Mouse (Mus musculus): Measurements from ENCODE around the gene Pnp. TPM values are rescaled to one million over a fixed set of nuclear protein-coding genes. Genes with fewer than 3 reads are reported as not detected.
"Not testable (repeated sequence)": the region's sequence is repeated elsewhere in the genome, so short reads cannot be mapped to it uniquely, and the experiment has no call there.

Pnp gene
- polyA plus RNA-seq, 1 experiment from 2014 or later, result 48.8 TPM

GRCm38 (mm10) chr14:50981207-50981606 is 50.3 kb downstream of the Pnp start:
- 41% methylated on average over 2 of the region's 2 CpGs for WGBS
- Histone ChIP-seq H3K4me3 (no peak overlapping the region), H3K9ac (no peak overlapping the region), H3K4me2 (replicated peaks) (no peak overlapping the region), H3K27ac (no peak overlapping the region), H3K4me1 (peaks cover 8% of the 10 kb centered on the region; the same call in 1 of the 2 replicates), H3K36me3 (no peaks in the 10 kb centered on the region), H3K9me3 (no peaks in the 10 kb centered on the region), H3K27me3 (no peaks in the 10 kb centered on the region)
- no peak for ATAC-seq (ENCODE audit: insufficient number of reproducible peaks, insufficient read depth, low FRiP score, low TSS enrichment)

DNA sequence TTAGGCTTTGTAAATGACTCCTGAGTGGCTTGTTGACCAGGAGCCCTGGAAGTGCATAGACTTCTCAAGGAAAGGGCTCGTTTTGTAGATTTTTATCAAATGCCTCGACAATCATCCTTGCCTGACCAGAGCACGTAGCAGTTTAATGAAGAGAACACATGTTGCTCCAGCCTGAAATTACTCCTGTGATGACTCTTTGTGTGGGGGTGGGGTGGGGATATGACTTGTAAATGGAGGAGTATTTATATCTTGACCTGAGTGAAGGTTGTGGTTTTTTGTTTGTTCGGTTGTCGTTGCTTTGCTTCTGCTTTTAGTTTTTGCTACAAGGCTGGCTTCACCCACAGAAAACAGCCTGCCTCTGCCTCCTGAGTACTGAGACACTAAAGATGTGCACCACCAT is 51.0 kb downstream of the Pnp start:
- no peak for ATAC-seq (ENCODE audit: insufficient number of reproducible peaks, insufficient read depth, low FRiP score, low TSS enrichment)
- Histone ChIP-seq H3K4me3 (no peak overlapping the region), H3K36me3 (no peaks in the 10 kb centered on the region), H3K9ac (no peak overlapping the region), H3K9me3 (no peaks in the 10 kb centered on the region), H3K27ac (no peak overlapping the region), H3K4me1 (peaks cover 2% of the 10 kb centered on the region; the same call in 1 of the 2 replicates), H3K4me2 (replicated peaks) (no peak overlapping the region), H3K27me3 (no peaks in the 10 kb centered on the region)
- 79% methylated on average over 5 of the region's 5 CpGs for WGBS

- no peak for ATAC-seq (ENCODE audit: insufficient number of reproducible peaks, insufficient read depth, low FRiP score, low TSS enrichment)
- H3K9ac ChIP-seq, result no peak overlapping the region
Observed at GRCm38 (mm10) chr14:50987668-50988067, 56.8 kb downstream of the Pnp start.

DNA sequence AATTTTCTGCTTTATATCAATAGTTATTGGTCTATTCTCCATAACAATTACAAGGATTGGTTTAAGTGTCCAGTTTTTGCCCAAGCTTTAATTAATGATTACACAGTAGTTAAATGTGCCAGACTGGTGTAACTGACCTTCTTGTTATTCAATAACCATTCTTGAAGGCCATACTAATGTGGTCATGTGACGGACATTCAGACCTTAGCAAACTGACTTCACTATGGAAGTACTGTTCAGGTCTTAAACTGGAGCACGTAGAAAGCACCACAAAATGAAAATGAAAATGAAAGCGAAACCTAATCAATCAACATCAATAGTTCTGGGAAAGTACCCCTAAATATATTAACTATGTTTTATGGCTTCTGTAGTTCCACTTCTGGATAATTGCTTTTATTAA is 60.2 kb downstream of the Pnp start:
- no peak overlapping the region for H3K9ac ChIP-seq
- no peak for ATAC-seq (ENCODE audit: insufficient number of reproducible peaks, insufficient read depth, low FRiP score, low TSS enrichment)
- 82% methylated on average over 3 of the region's 3 CpGs for WGBS

More at GRCm38 (mm10) chr14:50987668-50988067, 56.8 kb downstream of the Pnp start:
- Histone ChIP-seq H3K36me3 (no peaks in the 10 kb centered on the region), H3K4me3 (no peak overlapping the region), H3K27ac (no peak overlapping the region), H3K27me3 (no peaks in the 10 kb centered on the region), H3K9me3 (no peaks in the 10 kb centered on the region), H3K4me2 (replicated peaks) (no peak overlapping the region), H3K4me1 (no peaks in the 10 kb centered on the region)
- 80% methylated on average over 2 of the region's 2 CpGs for WGBS

DNA sequence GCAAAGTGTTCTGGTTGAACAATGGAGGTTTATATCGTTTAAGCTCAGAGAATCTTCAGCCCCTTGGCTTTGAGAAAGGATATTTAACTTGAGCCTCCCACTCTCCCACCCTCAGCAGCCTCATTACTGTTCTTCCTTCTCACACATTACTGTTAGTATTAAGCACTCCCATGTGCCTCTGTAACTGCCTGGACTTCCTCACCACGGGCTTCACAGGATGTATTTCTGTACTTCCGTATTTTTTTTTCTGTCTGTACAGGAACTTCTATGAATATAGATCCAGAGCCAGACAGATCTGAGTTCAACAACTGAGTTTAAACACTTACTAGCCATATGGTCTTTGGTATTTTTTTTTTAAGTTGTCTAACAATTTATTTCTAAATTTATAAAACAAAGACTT is 66.2 kb downstream of the Pnp start:
- ATAC-seq (ENCODE audit: insufficient number of reproducible peaks, insufficient read depth, low FRiP score, low TSS enrichment), result no peak

More for the DNA sequence above, 60.2 kb downstream of the Pnp start:
- no peak overlapping the region for H3K4me3 ChIP-seq
- no peaks in the 10 kb centered on the region for H3K9me3 ChIP-seq
- no peaks in the 10 kb centered on the region for H3K4me1 ChIP-seq
- H3K4me2 ChIP-seq (replicated peaks), result no peak overlapping the region
- no peaks in the 10 kb centered on the region for H3K36me3 ChIP-seq
- H3K27me3 ChIP-seq, result no peaks in the 10 kb centered on the region
- H3K27ac ChIP-seq, result no peak overlapping the region

GRCm38 (mm10) chr14:50997999-50998666 is 67.3 kb downstream of the Pnp start:
- Histone ChIP-seq H3K4me3 (no peak overlapping the region), H3K27me3 (no peaks in the 10 kb centered on the region), H3K4me1 (no peaks in the 10 kb centered on the region), H3K9ac (no peak overlapping the region), H3K9me3 (no peaks in the 10 kb centered on the region), H3K4me2 (replicated peaks) (no peak overlapping the region), H3K27ac (no peak overlapping the region), H3K36me3 (no peaks in the 10 kb centered on the region)
- ATAC-seq (ENCODE audit: insufficient number of reproducible peaks, insufficient read depth, low FRiP score, low TSS enrichment), result no peak
- 80% methylated on average over 2 of the region's 2 CpGs for WGBS

More for the DNA sequence above, 66.2 kb downstream of the Pnp start:
- Histone ChIP-seq H3K4me3 (no peak overlapping the region), H3K9me3 (no peaks in the 10 kb centered on the region), H3K9ac (no peak overlapping the region), H3K27ac (no peak overlapping the region), H3K27me3 (no peaks in the 10 kb centered on the region), H3K4me2 (replicated peaks) (no peak overlapping the region), H3K36me3 (no peaks in the 10 kb centered on the region), H3K4me1 (no peaks in the 10 kb centered on the region)
- 73% methylated on average over 3 of the region's 3 CpGs for WGBS

GRCm38 (mm10) chr14:51007152-51007801 is 76.4 kb downstream of the Pnp start, which contains the start of gene Rnase10:
Gene Rnase10 (plus strand): TSS chr14:51007751.
- no peaks in the 10 kb centered on the region for H3K4me1 ChIP-seq
- H3K9me3 ChIP-seq, result no peaks in the 10 kb centered on the region
- no peak within 1 kb of the TSS for H3K4me3 ChIP-seq
- H3K27ac ChIP-seq, result no peak within 1 kb of the TSS
- no peak for ATAC-seq (ENCODE audit: insufficient number of reproducible peaks, insufficient read depth, low FRiP score, low TSS enrichment)
- H3K9ac ChIP-seq, result no peak within 1 kb of the TSS
- H3K27me3 ChIP-seq, result no peaks in the 10 kb centered on the region
- 49% methylated on average over 8 of the region's 8 CpGs for WGBS
- no peaks in the 10 kb centered on the region for H3K36me3 ChIP-seq
- H3K4me2 ChIP-seq (replicated peaks), result no peak within 1 kb of the TSS

- no peak overlapping the region for H3K4me3 ChIP-seq
- H3K27me3 ChIP-seq, result no peaks in the 10 kb centered on the region
- H3K9ac ChIP-seq, result no peak overlapping the region
- H3K27ac ChIP-seq, result no peak overlapping the region
- no peak for ATAC-seq (ENCODE audit: insufficient number of reproducible peaks, insufficient read depth, low FRiP score, low TSS enrichment)
- no peaks in the 10 kb centered on the region for H3K4me1 ChIP-seq
- no peak overlapping the region for H3K4me2 ChIP-seq (replicated peaks)
- 82% methylated on average over 13 of the region's 13 CpGs for WGBS
- no peaks in the 10 kb centered on the region for H3K9me3 ChIP-seq
- no peaks in the 10 kb centered on the region for H3K36me3 ChIP-seq
Observed at GRCm38 (mm10) chr14:51007914-51008713, 77.2 kb downstream of the Pnp start.

GRCm38 (mm10) chr14:51008781-51009180 is 77.9 kb downstream of the Pnp start:
- ATAC-seq (ENCODE audit: insufficient number of reproducible peaks, insufficient read depth, low FRiP score, low TSS enrichment), result no peak
- Histone ChIP-seq H3K9ac (no peak overlapping the region), H3K27ac (no peak overlapping the region)

GRCm38 (mm10) chr14:51009572-51009971 is 78.7 kb downstream of the Pnp start:
- H3K4me2 ChIP-seq (replicated peaks), result no peak overlapping the region
- no peaks in the 10 kb centered on the region for H3K4me1 ChIP-seq
- no peak overlapping the region for H3K27ac ChIP-seq
- H3K9ac ChIP-seq, result no peak overlapping the region
- no peak overlapping the region for H3K4me3 ChIP-seq
- no peaks in the 10 kb centered on the region for H3K9me3 ChIP-seq
- no peak for ATAC-seq (ENCODE audit: insufficient number of reproducible peaks, insufficient read depth, low FRiP score, low TSS enrichment)
- no peaks in the 10 kb centered on the region for H3K36me3 ChIP-seq
- no peaks in the 10 kb centered on the region for H3K27me3 ChIP-seq
- WGBS, result 80% methylated on average over 6 of the region's 6 CpGs

More at GRCm38 (mm10) chr14:51008781-51009180, 77.9 kb downstream of the Pnp start:
- Histone ChIP-seq H3K4me2 (replicated peaks) (no peak overlapping the region), H3K36me3 (no peaks in the 10 kb centered on the region), H3K4me1 (no peaks in the 10 kb centered on the region), H3K27me3 (no peaks in the 10 kb centered on the region), H3K4me3 (no peak overlapping the region), H3K9me3 (no peaks in the 10 kb centered on the region)
- 63% methylated on average over 4 of the region's 4 CpGs for WGBS

DNA sequence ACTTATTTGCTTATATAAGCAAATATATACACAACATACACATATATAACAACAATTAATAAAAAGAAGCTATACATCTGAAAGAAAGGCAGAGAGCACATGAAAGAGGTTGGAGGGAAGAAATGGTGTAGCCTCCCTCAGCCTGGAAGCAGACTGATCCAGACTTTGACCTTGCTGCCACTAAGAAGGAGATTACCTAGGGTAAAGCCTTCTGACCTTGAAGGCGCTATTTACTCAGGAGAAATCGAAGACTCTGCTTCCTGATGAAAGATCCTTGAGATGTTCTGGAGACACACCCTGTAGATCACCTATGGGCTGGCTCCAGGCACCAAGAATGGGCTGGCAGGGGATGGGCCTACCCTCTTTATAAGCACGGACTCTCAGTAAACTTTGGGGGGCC is 83.8 kb downstream of the Pnp start:
- not testable (repeated sequence) for H3K36me3 ChIP-seq; H3K27me3 ChIP-seq; H3K9me3 ChIP-seq; H3K9ac ChIP-seq; ATAC-seq (ENCODE audit: insufficient number of reproducible peaks, insufficient read depth, low FRiP score, low TSS enrichment); H3K4me3 ChIP-seq; H3K4me2 ChIP-seq (replicated peaks); H3K4me1 ChIP-seq; H3K27ac ChIP-seq
- WGBS, result 90% methylated on average over 3 of the region's 3 CpGs

Data from embryonic facial prominence, embryonic 12.5 days (tissue).